Mouse (Mus musculus) MEL (cell line): ENCODE measurements around the gene Fam19a5.

Experiments
- CTCF ChIP-seq, 3 experiments: IDR thresholded peaks in 2 of 3; conservative IDR thresholded peaks in 1 of 3; 2 replicates each; pipeline ENCODE4 v1.5.1; 2011 to 2012; ENCODE audit warnings: low read length in 3 of 3, low read depth in 2 of 3, mild to moderate bottlenecking in 2 of 3, improper control_type of control experiment in 1 of 3, inconsistent platforms in 1 of 3, mixed read lengths in 1 of 3, moderate library complexity in 1 of 3; ENCODE audit not compliant: control insufficient read depth in 1 of 3, insufficient read depth in 1 of 3, poor library complexity in 1 of 3, severe bottlenecking in 1 of 3
- EP300 ChIP-seq, 2 experiments: IDR thresholded peaks; 2 replicates each; pipeline ENCODE4 v1.6.1; 2011; ENCODE audit warnings: improper control_type of control experiment in 2 of 2, low read length in 2 of 2, low read depth in 1 of 2, mild to moderate bottlenecking in 1 of 2
- GABPA ChIP-seq: IDR thresholded peaks from 2 replicates; pipeline ENCODE4 v1.6.1; 2012; ENCODE audit warnings: low read depth, mild to moderate bottlenecking, inconsistent platforms, low read length, improper control_type of control experiment, moderate library complexity
- MEF2A ChIP-seq: IDR thresholded peaks from 2 replicates; pipeline ENCODE4 v1.6.1; 2014; ENCODE audit warnings: low read depth, mild to moderate bottlenecking, inconsistent platforms, low read length, improper control_type of control experiment; ENCODE audit not compliant: poor library complexity, insufficient replicate concordance, severe bottlenecking; ENCODE audit errors: extremely low read depth
- POLR2A ChIP-seq, 2 experiments: IDR thresholded peaks; 2 replicates each; pipeline ENCODE4 v1.6.1; 2011 to 2012; ENCODE audit warnings: low read length in 2 of 2, mild to moderate bottlenecking in 2 of 2, control low read depth in 1 of 2, improper control_type of control experiment in 1 of 2, low read depth in 1 of 2, moderate library complexity in 1 of 2; ENCODE audit not compliant: control insufficient read depth in 1 of 2, insufficient read depth in 1 of 2, poor library complexity in 1 of 2
- ZKSCAN1 ChIP-seq: IDR thresholded peaks from 2 replicates; pipeline ENCODE4 v1.6.1; 2012; ENCODE audit warnings: low read depth, mild to moderate bottlenecking, inconsistent platforms, low read length, improper control_type of control experiment, moderate library complexity
- ZMIZ1 ChIP-seq: IDR thresholded peaks from 2 replicates; pipeline ENCODE4 v1.6.1; 2012; ENCODE audit warnings: low read depth, mild to moderate bottlenecking, inconsistent platforms, low read length, improper control_type of control experiment, moderate library complexity

DNA sequence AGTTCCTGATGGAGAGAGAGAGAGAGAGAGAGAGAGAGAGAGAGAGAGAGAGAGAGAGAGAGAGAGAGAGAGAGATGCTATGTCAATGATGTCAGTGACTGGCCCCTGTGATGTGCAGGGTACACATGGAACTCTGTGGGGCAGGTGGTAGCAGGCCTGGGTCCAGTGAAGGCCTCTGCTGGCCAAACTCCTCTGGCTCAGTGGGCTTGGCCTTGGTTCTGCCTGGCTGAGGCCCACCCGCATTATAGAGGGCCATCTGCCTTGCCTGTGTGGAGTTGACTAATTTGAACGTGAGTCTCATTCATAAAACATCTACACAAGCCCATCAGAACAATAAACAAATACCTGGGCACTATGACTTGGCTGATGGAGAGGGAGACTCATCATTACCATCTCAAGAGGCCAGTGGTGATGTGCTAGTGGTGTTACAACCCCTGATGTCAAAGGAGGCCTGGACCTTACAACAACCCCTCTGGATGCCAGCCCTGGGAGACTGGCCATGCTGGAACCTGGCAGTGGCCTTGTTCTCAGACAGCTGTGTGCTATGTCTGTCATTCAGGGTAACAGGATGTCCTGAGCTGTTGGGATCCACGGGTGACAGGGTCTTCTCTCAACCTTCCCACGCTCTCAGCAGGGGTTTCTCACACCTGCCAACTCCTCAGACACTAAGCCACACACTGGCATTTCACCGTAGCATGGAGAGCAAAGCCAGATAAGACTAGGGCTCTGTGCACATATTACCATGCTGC is 102.4 kb downstream of the Fam19a5 start:
- no peak for TF ChIP-seq GABPA
- no peak for TF ChIP-seq ZKSCAN1
- no peak for TF ChIP-seq CTCF (IDR thresholded peaks at IDR 0.05 in 2 of 3, conservative IDR thresholded peaks at IDR 0.05 in 1 of 3; ENCODE audit: control insufficient read depth in 1 of 3, insufficient read depth in 1 of 3, low read depth in 2 of 3, low read length in 3 of 3, poor library complexity in 1 of 3, severe bottlenecking in 1 of 3)
- no peak for TF ChIP-seq ZMIZ1
- no peak for TF ChIP-seq EP300 (IDR thresholded peaks at IDR 0.05; ENCODE audit: low read depth in 1 of 2, low read length in 2 of 2)
- TF ChIP-seq POLR2A (IDR thresholded peaks at IDR 0.05; ENCODE audit: control insufficient read depth in 1 of 2, insufficient read depth in 1 of 2, low read depth in 1 of 2, low read length in 2 of 2, poor library complexity in 1 of 2), result no peak
- TF ChIP-seq MEF2A, result no peak
